In the genomic region with DNA sequence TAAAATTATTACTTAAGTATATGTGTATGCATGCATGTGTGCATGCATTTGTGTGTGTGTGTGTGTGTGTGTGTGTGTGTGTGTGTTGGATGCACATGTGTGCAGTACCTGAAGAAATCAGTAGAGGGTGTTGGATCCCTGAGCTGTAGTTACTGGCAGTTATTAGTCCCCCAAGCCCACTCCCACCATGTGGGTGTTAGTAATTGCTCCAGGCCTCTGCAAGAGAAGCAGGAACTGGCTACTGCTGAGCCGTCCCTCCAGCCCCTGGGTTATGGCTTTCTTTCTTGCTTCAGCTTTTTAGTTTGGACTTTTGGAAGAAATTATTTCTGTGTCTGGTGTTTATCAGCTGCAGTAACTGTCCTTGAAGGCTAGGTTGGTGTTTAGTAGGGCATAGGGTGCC, we compare ENCODE assay signal across 17 mouse cellular contexts.
DNase-seq lines count a peak whose midpoint lies in the region; ATAC-seq and TF ChIP-seq lines count a peak whose summit lies in the region.
"Had no signal": no experiment of that assay in that cellular context is flagged by ENCODE, and none has a peak within 500 bp of the region (broad histone marks: within the 10 kb centered on the region; RNA-seq: fewer than 3 reads in every experiment).

No protein-coding gene starts in this region.

- no peaks in the 10 kb centered on the region for H3K36me3 ChIP-seq in heart, embryonic 12.5 days
- H3K36me3 ChIP-seq in heart, embryonic 15.5 days = no peaks in the 10 kb centered on the region
- no peaks in the 10 kb centered on the region for H3K36me3 ChIP-seq in myocyte (ENCODE audit: control insufficient read depth, insufficient read depth)
- H3K36me3 ChIP-seq: embryonic facial prominence, embryonic 12.5 days; hindbrain, embryonic 15.5 days had no signal

- no peaks in the 10 kb centered on the region for H3K27me3 ChIP-seq in heart, embryonic 12.5 days (replicated peaks)
- H3K27me3 ChIP-seq in heart, embryonic 15.5 days = no peaks in the 10 kb centered on the region
- H3K27me3 ChIP-seq in myocyte (ENCODE audit: control insufficient read depth, insufficient read depth, insufficient read length) = no peaks in the 10 kb centered on the region
- H3K27me3 ChIP-seq: embryonic facial prominence, embryonic 12.5 days; hindbrain, embryonic 15.5 days had no signal

- no peak for TF ChIP-seq POLR2A in myocyte (IDR thresholded peaks at IDR 0.05; ENCODE audit: insufficient read length, low read depth)

- peaks cover 52% of the 10 kb centered on the region for H3K79me2 ChIP-seq in myocyte (ENCODE audit: control insufficient read depth, insufficient read depth)

- 67% methylated on average over 1 of the region's 1 CpGs for WGBS in heart, embryonic 12.5 days
- 59% methylated on average over 1 of the region's 1 CpGs for WGBS in heart, embryonic 15.5 days

- peaks cover 27% of the 10 kb centered on the region for H3K4me1 ChIP-seq in heart, embryonic 12.5 days (replicated peaks)
- peaks cover 23% of the 10 kb centered on the region for H3K4me1 ChIP-seq in heart, embryonic 15.5 days (replicated peaks)

- H3K9me3 ChIP-seq in heart, embryonic 12.5 days (replicated peaks) = no peaks in the 10 kb centered on the region
- no peaks in the 10 kb centered on the region for H3K9me3 ChIP-seq in heart, embryonic 15.5 days (replicated peaks)
- H3K9me3 ChIP-seq: embryonic facial prominence, embryonic 12.5 days; hindbrain, embryonic 15.5 days had no signal

- no peak overlapping the region for H3ac ChIP-seq in myocyte (ENCODE audit: control insufficient read depth, insufficient read length)

- peak; percentile 79 for DNase-seq in heart, adult 11 months
- DNase-seq in heart, postnatal 14 days = no peak
- DNase-seq in heart, postnatal 36 days = no peak
- no peak for DNase-seq in right cerebral cortex, adult 18-20 months
- DNase-seq: adrenal gland, postnatal 14 days; cerebellum, adult 11-12 months; cerebellum, adult 9-10 months; cerebellum, postnatal 25 days; gastrocnemius, postnatal 25 days; kidney, adult 2 months had no signal

- ATAC-seq in heart, embryonic 12.5 days (ENCODE audit: insufficient number of reproducible peaks, low FRiP score) = no peak
- ATAC-seq in heart, embryonic 15.5 days (replicated peaks; ENCODE audit: insufficient number of reproducible peaks, insufficient read depth, low FRiP score, low read depth) = no peak
- ATAC-seq: forebrain, embryonic 16.5 days; intestine, embryonic 16.5 days had no signal

- H3K4me3 ChIP-seq in heart, embryonic 12.5 days = peak overlapping the region; percentile 34
- peak overlapping the region; percentile 42 for H3K4me3 ChIP-seq in heart, embryonic 15.5 days
- H3K4me3 ChIP-seq in myocyte = peak overlapping the region; percentile 31
- H3K4me3 ChIP-seq: embryonic facial prominence, embryonic 12.5 days; hindbrain, embryonic 15.5 days had no signal

- 0 out of 2 replicates have a peak overlapping the region, but pooled peaks have one; percentile 25 for H3K27ac ChIP-seq in heart, embryonic 12.5 days (ENCODE audit: poor library complexity, severe bottlenecking)
- peak overlapping the region; percentile 32; the same call in 1 of the 2 replicates for H3K27ac ChIP-seq in heart, embryonic 15.5 days
- H3K27ac ChIP-seq: embryonic facial prominence, embryonic 12.5 days; hindbrain, embryonic 15.5 days had no signal

- H3K4me2 ChIP-seq in heart, embryonic 12.5 days = peak overlapping the region; percentile 58
- peak overlapping the region; percentile 55 for H3K4me2 ChIP-seq in heart, embryonic 15.5 days
- peak overlapping the region; percentile 83 for H3K4me2 ChIP-seq in myocyte (ENCODE audit: low read depth)
- H3K4me2 ChIP-seq: embryonic facial prominence, embryonic 12.5 days; hindbrain, embryonic 15.5 days had no signal

- intact Hi-C loops in heart, postnatal 14 days (cut with DNase I) = no loop called here
- intact Hi-C loops in heart, postnatal 36 days (cut with DNase I) = no loop called here

- H3K9ac ChIP-seq in heart, embryonic 12.5 days = no peak overlapping the region
- no peak overlapping the region for H3K9ac ChIP-seq in heart, embryonic 15.5 days
- H3K9ac ChIP-seq: embryonic facial prominence, embryonic 12.5 days; hindbrain, embryonic 15.5 days had no signal

TF ChIP-seq in myocyte, 11 proteins besides CTCF, POLR2A, EP300 and RAD21:
- TF ChIP-seq MYOG (IDR thresholded peaks at IDR 0.05; ENCODE audit: control insufficient read depth in 1 of 3, insufficient read depth in 1 of 3, insufficient read length in 2 of 3, low read depth in 2 of 3) (no peak), SRF (IDR thresholded peaks at IDR 0.05; ENCODE audit: control insufficient read depth, insufficient read length, low read depth) (no peak), TCF3 (IDR thresholded peaks at IDR 0.05; ENCODE audit: insufficient read length, low read depth) (no peak), POLR2AphosphoS2 (IDR thresholded peaks at IDR 0.05; ENCODE audit: insufficient read length, low read depth) (no peak), REST (IDR thresholded peaks at IDR 0.05; ENCODE audit: insufficient read depth, insufficient read length) (no peak), TCF12 (IDR thresholded peaks at IDR 0.05; ENCODE audit: insufficient read depth, poor library complexity, severe bottlenecking) (no peak), E2F4 (IDR thresholded peaks at IDR 0.05; ENCODE audit: insufficient read depth) (no peak), MYOD1 (IDR thresholded peaks at IDR 0.05; ENCODE audit: control insufficient read depth in 1 of 3, insufficient read length in 2 of 3, low read depth in 2 of 3) (no peak), CEBPB (IDR thresholded peaks at IDR 0.05; ENCODE audit: insufficient read depth, poor library complexity, severe bottlenecking) (no peak), USF1 (IDR thresholded peaks at IDR 0.05; ENCODE audit: low read depth) (no peak), MAX (IDR thresholded peaks at IDR 0.05; ENCODE audit: low read depth) (no peak)
